Mouse (Mus musculus): ENCODE results near the gene Phf13. TPM values are rescaled to one million over a fixed set of nuclear protein-coding genes. Genes with fewer than 3 reads are reported as not detected.

Gene Phf13
- polyA plus RNA-seq, 1 experiment from 2014 or later: 17.5 TPM

- H3K9me3 ChIP-seq: no peaks in the 10 kb centered on the region
- H3K4me2 ChIP-seq (replicated peaks): peak overlapping the region; percentile 99
- no peak overlapping the region for H3K27ac ChIP-seq
- peak overlapping the region; percentile 73 for H3K9ac ChIP-seq (replicated peaks)
- WGBS: 70% methylated on average over 15 of the region's 15 CpGs
- peaks cover 56% of the 10 kb centered on the region for H3K4me1 ChIP-seq (replicated peaks)
- H3K27me3 ChIP-seq: peaks cover 11% of the 10 kb centered on the region
- H3K4me3 ChIP-seq (replicated peaks): peak overlapping the region; percentile 80
- ATAC-seq: no peak
- H3K36me3 ChIP-seq: peaks cover 15% of the 10 kb centered on the region
These were observed 32.4 kb upstream of the Phf13 start for GRCm38 (mm10) chr4:152028456-152028855.

GRCm38 (mm10) chr4:152027524-152027923 is 31.5 kb upstream of the Phf13 start, which contains the start of gene Zbtb48:
TSS of gene Zbtb48 (minus strand) at chr4:152027671.
- Histone ChIP-seq H3K27ac (peak within 1 kb of the TSS; percentile 70), H3K9me3 (no peaks in the 10 kb centered on the region), H3K4me2 (replicated peaks) (peak within 1 kb of the TSS; percentile 99), H3K4me1 (replicated peaks) (peaks cover 56% of the 10 kb centered on the region), H3K27me3 (peaks cover 11% of the 10 kb centered on the region), H3K4me3 (replicated peaks) (peak within 1 kb of the TSS; percentile 80), H3K9ac (replicated peaks) (peak within 1 kb of the TSS; percentile 82), H3K36me3 (peaks cover 24% of the 10 kb centered on the region)
- ATAC-seq: peak; percentile 98
- WGBS: under 1% methylated on average over 35 of the region's 35 CpGs

GRCm38 (mm10) chr4:152026751-152027508 is 30.9 kb upstream of the Phf13 start:
- ATAC-seq: peak; percentile 82
- 2% methylated on average over 41 of the region's 41 CpGs for whole genome bisulfite sequencing
- peaks cover 56% of the 10 kb centered on the region for H3K4me1 ChIP-seq (replicated peaks)

DNA sequence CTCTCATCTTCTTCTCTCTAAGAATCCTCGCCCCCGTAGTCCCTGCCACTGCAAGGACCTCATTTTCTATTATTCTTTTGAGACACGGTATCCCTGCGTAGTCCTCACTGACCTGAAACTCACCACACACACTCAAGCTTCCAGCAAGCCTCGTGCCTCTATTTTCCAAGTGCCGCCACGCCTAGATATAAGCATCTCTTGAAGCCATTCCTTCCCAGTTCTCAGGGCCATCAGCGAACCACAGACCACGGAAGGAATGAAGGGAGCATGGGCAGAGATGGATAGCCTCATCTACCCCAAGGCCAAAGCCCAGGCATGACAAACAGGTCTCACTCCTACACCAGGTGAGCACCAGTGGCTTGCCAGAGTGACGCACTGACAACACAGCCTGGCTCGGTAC is 28.5 kb upstream of the Phf13 start:
- no peak overlapping the region for H3K4me2 ChIP-seq (replicated peaks)
- no peak overlapping the region for H3K4me3 ChIP-seq (replicated peaks)
- ATAC-seq: no peak
- no peak overlapping the region for H3K27ac ChIP-seq
- H3K27me3 ChIP-seq: no peaks in the 10 kb centered on the region
- peaks cover 48% of the 10 kb centered on the region for H3K4me1 ChIP-seq (replicated peaks)
- peak overlapping the region; percentile 82; the same call in 1 of the 2 replicates for H3K9ac ChIP-seq (replicated peaks)
- peaks cover 54% of the 10 kb centered on the region for H3K36me3 ChIP-seq
- H3K9me3 ChIP-seq: no peaks in the 10 kb centered on the region
- 93% methylated on average over 11 of the region's 11 CpGs for WGBS

More at GRCm38 (mm10) chr4:152026751-152027508, 30.9 kb upstream of the Phf13 start:
- peak overlapping the region; percentile 70; the same call in 1 of the 2 replicates for H3K27ac ChIP-seq
- H3K27me3 ChIP-seq: peaks cover 8% of the 10 kb centered on the region
- peak overlapping the region; percentile 99 for H3K4me2 ChIP-seq (replicated peaks)
- peaks cover 30% of the 10 kb centered on the region for H3K36me3 ChIP-seq
- H3K9me3 ChIP-seq: no peaks in the 10 kb centered on the region
- peak overlapping the region; percentile 80 for H3K4me3 ChIP-seq (replicated peaks)
- peak overlapping the region; percentile 82 for H3K9ac ChIP-seq (replicated peaks)

DNA sequence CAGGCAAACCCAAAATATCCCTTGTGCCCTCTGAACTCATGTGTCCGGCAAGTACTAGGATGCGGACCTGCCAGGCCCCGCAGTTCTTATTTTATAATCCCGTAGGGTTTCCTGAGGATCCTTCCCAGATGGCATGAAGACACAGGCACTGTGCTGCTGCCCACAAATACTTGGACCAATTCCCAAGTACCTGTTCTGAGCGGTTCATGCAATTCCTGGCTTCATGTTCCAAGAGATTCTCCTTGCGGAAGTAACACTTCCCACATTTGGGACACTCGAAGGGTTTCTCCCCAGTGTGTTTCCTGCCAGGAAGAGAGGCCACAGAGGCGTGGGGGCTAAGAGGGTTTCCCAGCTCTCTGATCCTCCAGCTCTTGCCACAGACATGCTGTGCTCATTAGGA is 26.4 kb upstream of the Phf13 start:
- ATAC-seq: no peak
- peaks cover 73% of the 10 kb centered on the region for H3K36me3 ChIP-seq

DNA sequence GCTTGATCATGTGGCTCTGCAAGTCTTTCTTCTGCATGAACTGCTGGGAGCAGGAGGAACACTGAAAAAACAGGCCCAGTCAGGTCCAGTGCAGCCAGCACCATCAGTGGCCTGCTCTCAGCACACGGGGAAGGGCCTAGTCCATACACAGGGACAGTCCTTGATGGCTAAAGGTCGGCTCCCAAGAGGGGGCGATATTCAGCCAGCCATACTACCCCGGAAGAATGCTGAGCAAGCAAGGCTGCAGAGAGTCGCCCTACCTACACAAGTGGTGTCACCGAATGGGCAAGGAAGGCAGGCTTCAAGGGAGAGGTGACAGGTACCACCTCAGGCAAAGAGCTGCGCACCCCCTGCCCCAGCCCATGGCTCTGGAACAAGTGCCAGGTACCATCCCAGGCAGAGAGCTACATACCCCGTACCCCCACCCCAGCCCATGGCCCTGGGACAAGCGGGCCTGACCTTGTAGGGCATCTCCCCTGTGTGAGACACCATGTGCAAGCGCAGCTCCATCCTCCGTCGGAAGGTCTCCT is 25.6 kb upstream of the Phf13 start:
- WGBS: 72% methylated on average over 12 of the region's 12 CpGs
- peaks cover 30% of the 10 kb centered on the region for H3K4me1 ChIP-seq (replicated peaks)
- no peaks in the 10 kb centered on the region for H3K27me3 ChIP-seq
- no peak overlapping the region for H3K4me2 ChIP-seq (replicated peaks)
- no peak overlapping the region for H3K27ac ChIP-seq
- no peak for ATAC-seq
- H3K4me3 ChIP-seq (replicated peaks): no peak overlapping the region
- no peak overlapping the region for H3K9ac ChIP-seq (replicated peaks)
- no peaks in the 10 kb centered on the region for H3K9me3 ChIP-seq
- H3K36me3 ChIP-seq: peaks cover 73% of the 10 kb centered on the region

More for the DNA sequence above, 26.4 kb upstream of the Phf13 start:
- Histone ChIP-seq H3K4me2 (replicated peaks) (no peak overlapping the region), H3K27me3 (no peaks in the 10 kb centered on the region), H3K9ac (replicated peaks) (no peak overlapping the region), H3K9me3 (no peaks in the 10 kb centered on the region), H3K27ac (no peak overlapping the region), H3K4me3 (replicated peaks) (no peak overlapping the region), H3K4me1 (replicated peaks) (peaks cover 35% of the 10 kb centered on the region)
- 87% methylated on average over 8 of the region's 8 CpGs for WGBS

DNA sequence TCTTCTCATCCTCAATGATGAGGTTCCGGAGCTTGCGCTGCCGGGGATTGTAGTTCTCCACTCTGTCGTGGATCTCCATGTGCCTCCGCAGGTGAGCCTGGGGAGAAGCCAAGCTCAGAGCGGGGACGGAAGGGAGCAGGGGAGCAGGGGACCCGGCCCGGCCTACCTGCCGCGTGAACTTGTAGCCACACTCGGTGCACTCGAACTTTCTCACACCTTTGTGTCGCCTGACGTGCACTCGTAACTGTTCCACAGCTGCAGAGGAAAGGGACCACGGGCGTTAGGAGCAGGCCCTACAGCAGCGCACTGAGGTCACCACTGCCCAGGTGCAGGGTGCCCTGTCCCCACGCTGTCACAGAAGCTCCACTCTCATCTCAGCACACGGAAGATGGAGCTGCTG is 24.0 kb upstream of the Phf13 start:
- H3K4me1 ChIP-seq (replicated peaks): peaks cover 14% of the 10 kb centered on the region
- no peak overlapping the region for H3K4me3 ChIP-seq (replicated peaks)
- no peaks in the 10 kb centered on the region for H3K9me3 ChIP-seq
- H3K27me3 ChIP-seq: no peaks in the 10 kb centered on the region
- ATAC-seq: no peak
- peaks cover 76% of the 10 kb centered on the region for H3K36me3 ChIP-seq
- no peak overlapping the region for H3K27ac ChIP-seq
- H3K9ac ChIP-seq (replicated peaks): no peak overlapping the region
- no peak overlapping the region for H3K4me2 ChIP-seq (replicated peaks)
- 95% methylated on average over 21 of the region's 21 CpGs for WGBS

GRCm38 (mm10) chr4:152019073-152019472 is 23.0 kb upstream of the Phf13 start:
- Histone ChIP-seq H3K27ac (no peak overlapping the region), H3K4me2 (replicated peaks) (no peak overlapping the region), H3K27me3 (no peaks in the 10 kb centered on the region), H3K9ac (replicated peaks) (no peak overlapping the region), H3K4me3 (replicated peaks) (no peak overlapping the region), H3K4me1 (replicated peaks) (peaks cover 5% of the 10 kb centered on the region; the same call in 1 of the 2 replicates), H3K9me3 (no peaks in the 10 kb centered on the region), H3K36me3 (peaks cover 71% of the 10 kb centered on the region)
- 89% methylated on average over 6 of the region's 6 CpGs for WGBS
- ATAC-seq: no peak

GRCm38 (mm10) chr4:152013036-152013813 is 17.2 kb upstream of the Phf13 start:
- H3K4me3 ChIP-seq (replicated peaks): no peak overlapping the region
- no peak overlapping the region for H3K4me2 ChIP-seq (replicated peaks)
- peaks cover 24% of the 10 kb centered on the region for H3K27me3 ChIP-seq
- H3K4me1 ChIP-seq (replicated peaks): peaks cover 34% of the 10 kb centered on the region
- peaks cover 12% of the 10 kb centered on the region for H3K36me3 ChIP-seq
- H3K9me3 ChIP-seq: no peaks in the 10 kb centered on the region
- ATAC-seq: no peak
- 85% methylated on average over 12 of the region's 12 CpGs for WGBS
- no peak overlapping the region for H3K27ac ChIP-seq
- H3K9ac ChIP-seq (replicated peaks): no peak overlapping the region

DNA sequence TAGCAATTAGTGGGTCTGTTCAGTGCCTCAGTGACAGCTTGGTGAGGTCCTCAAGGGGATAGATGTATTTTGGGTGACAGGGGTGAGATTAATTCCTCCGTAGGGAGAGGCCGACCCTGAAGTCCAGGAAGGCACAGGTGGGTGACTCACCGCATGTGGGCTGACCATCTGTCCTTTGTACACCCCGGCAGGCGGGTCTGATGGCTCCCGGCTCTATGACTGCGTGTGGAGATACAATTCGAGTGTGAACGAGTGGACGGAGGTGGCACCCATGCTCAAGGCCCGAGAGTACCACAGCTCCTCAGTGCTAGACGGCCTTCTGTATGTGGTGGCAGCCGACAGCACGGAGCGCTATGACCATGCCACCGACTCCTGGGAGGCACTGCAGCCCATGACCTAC is 16.1 kb upstream of the Phf13 start:
- WGBS: 91% methylated on average over 16 of the region's 16 CpGs
- Histone ChIP-seq H3K9me3 (no peaks in the 10 kb centered on the region), H3K36me3 (peaks cover 6% of the 10 kb centered on the region; the same call in 1 of the 2 replicates), H3K27ac (no peak overlapping the region), H3K4me2 (replicated peaks) (no peak overlapping the region), H3K4me3 (replicated peaks) (no peak overlapping the region), H3K9ac (replicated peaks) (no peak overlapping the region), H3K4me1 (replicated peaks) (peaks cover 44% of the 10 kb centered on the region), H3K27me3 (peaks cover 36% of the 10 kb centered on the region)
- ATAC-seq: no peak

- Histone ChIP-seq H3K36me3 (peaks cover 6% of the 10 kb centered on the region; the same call in 1 of the 2 replicates), H3K4me1 (replicated peaks) (peaks cover 44% of the 10 kb centered on the region), H3K27me3 (peaks cover 44% of the 10 kb centered on the region), H3K9ac (replicated peaks) (no peak overlapping the region), H3K4me3 (replicated peaks) (peak overlapping the region; percentile 62; the same call in 1 of the 2 replicates), H3K27ac (no peak overlapping the region), H3K9me3 (no peaks in the 10 kb centered on the region), H3K4me2 (replicated peaks) (peak overlapping the region; percentile 100)
- ATAC-seq: no peak
- WGBS: 69% methylated on average over 8 of the region's 8 CpGs
These were observed 15.2 kb upstream of the Phf13 start for GRCm38 (mm10) chr4:152011171-152011760.

Measured in midbrain, embryonic 13.5 days (tissue).